Mouse (Mus musculus): ENCODE measurements at regions not wholly inside any gene's neighbourhood (a gene's known extent, or its start where the extent isn't known, plus 50 kb on each side); places are given as distances from the start of the nearest gene placed in this dataset.
"Not testable (repeated sequence)": the region's sequence is repeated elsewhere in the genome, so short reads cannot be mapped to it uniquely, and the experiment has no call there.

DNA sequence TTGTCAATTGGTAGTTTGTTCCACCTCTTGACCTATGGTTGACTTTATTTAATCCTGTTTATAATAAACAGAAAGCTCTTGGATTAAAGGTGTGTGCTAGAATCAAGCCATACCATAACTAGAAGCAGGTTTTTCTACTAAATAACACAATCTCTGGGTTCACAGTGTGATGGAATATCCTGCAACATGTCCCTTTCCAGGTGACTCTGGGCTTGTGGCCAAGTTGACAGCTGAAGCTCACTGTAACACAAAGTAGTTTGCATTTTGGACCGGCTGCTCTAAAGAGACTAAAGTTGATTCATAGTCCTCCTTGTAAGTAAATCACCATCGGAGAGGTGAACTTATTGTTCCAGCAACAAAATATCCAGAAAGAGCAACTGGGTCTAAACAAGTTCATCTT, 149.3 kb upstream of the Kctd3 start:
- DNase-seq (ENCODE audit: low spot score), result no peak

DNA sequence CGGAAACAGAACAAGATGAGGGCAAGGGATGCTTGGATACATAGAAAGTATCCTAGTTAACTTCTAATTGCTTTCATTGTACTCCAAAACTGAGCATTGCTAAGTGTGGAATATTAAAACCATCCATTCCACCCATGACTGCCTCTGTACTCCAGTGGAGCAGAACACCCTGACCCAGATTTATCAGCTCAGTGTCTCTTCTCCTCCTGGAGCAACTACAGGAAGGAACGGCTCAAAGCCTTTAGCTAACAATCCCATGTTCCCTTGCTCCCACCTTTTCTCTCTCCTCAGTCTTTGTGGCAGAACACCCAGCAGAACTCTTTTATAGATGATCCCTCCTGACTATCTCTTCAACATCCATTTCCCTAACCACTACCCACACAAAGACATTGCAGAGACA, 146.7 kb upstream of the Kctd3 start:
- no peak for DNase-seq (ENCODE audit: low spot score)

More for the DNA sequence above, 149.3 kb upstream of the Kctd3 start:
- intact Hi-C loops (cut with DNase I), result no loop called here

DNA sequence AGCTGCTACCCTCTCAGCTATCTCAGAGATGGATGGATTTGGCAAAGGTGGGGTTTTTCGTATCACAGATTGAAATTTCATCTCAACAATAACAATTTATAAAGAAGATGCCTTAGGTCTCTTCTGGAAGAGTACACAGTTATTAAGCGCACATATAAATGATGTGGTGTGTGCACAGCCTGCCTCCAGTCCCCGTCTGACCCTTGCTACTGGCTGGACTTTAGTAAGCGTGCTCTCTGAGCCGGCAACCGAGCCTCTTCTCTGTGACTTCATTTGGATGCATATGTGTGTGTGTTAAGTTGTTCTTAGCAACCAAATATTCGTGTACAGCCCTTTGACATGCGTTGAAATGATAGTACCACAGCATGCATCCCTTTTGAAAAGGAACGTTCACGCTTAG, 145.5 kb upstream of the Kctd3 start:
- intact Hi-C loops (cut with DNase I), result no loop called here
- no peak for DNase-seq (ENCODE audit: low spot score)

More for the DNA sequence above, 146.7 kb upstream of the Kctd3 start:
- intact Hi-C loops (cut with DNase I), result no loop called here

DNA sequence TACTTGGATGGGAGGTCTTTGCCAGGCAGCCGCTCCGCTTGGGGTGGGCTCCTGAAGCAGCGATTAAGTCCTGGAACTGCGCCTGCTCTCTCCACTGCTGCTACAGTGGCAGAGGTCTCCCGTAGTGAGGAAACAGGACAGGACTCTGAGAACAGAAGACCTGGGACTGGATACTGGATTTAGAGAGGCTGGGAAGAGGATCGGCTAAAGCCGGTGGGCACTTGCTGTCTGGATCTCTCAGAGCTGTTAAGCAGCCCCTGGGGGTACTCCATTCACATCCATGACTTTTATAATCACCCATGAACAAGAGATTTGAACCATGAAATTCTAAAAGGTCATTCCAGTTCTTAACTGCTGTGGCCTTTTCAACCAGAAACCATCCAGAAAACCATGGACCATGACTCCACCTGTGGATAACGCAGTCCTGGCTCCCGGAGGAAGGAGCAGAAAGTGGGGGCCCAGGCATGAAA, 135.4 kb upstream of the Kctd3 start:
- DNase-seq (ENCODE audit: low spot score), result no peak
- intact Hi-C loops (cut with DNase I), result no loop called here

DNA sequence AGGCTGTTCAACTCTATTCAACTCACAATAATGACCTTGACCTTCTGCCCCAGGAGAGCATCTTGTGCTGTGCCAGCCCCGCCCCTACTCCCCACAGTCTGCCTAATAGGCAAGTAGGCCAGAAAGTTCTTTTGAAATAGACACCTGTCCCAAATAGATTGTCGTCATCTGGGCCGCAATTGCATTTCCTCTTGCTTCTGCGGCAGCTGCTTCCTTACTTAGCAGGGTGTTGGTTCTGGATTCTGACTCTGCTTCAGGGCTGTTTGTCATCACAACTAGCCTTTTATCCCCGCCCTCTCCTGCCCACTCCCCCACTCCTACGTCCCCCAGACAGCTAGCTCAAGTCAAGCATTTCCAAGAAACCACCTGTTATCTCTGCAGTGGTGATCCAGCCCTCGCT, 134.9 kb upstream of the Kctd3 start:
- DNase-seq (ENCODE audit: low spot score), result no peak
- intact Hi-C loops (cut with DNase I), result no loop called here

DNA sequence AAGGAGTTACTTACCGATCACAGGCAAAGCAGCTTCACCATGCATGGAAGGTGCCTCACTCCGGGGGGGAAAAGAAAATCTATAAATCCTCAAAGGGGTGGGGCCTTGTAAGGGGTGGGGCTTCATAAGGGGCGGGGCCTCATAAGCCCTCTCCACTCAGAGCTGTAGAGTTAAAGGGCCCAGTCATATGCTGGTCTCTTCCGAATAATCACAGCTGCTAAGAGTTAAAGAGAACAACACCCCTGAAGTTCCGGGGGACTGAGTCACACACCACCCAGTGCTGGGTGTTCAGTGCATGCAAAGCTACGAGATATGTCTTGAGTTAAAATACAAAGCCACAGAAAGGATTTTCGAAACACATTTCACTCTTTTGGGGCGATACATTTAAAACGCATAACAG, 134.1 kb upstream of the Kctd3 start:
- intact Hi-C loops (cut with DNase I), result no loop called here
- DNase-seq (ENCODE audit: low spot score), result no peak

DNA sequence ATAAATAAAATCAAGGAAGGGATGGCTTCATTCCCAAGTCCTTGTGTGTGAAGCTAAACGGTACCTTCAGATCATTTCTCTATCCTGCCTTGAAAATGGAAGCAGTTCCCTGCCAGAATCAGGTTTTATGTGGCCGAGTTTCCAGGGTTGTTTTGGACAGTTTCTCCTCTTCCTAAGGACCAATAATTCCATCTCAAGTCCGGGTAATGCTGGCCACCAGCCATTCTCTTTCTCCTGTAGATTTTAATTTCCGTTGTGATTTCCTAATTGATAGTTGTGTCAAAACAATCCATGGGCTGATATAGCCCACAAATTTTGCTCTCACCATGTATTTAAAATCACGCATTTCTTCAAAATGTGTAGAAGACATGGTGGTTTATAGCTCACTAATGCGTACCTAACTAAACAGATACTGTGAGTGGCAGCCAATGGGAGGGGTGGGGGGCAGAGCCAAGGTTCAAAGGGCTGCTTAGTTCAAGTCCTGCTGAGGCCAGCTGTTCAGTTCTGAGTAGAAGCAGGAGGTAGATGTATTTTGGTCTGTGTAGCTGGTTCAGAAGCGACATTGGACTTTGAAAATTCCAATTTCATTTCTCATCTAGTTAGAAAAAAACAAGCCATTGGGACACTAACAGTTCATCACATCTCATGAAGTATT, 129.2 kb upstream of the Kctd3 start:
- no peak for DNase-seq (ENCODE audit: low spot score)
- intact Hi-C loops (cut with DNase I), result no loop called here

DNA sequence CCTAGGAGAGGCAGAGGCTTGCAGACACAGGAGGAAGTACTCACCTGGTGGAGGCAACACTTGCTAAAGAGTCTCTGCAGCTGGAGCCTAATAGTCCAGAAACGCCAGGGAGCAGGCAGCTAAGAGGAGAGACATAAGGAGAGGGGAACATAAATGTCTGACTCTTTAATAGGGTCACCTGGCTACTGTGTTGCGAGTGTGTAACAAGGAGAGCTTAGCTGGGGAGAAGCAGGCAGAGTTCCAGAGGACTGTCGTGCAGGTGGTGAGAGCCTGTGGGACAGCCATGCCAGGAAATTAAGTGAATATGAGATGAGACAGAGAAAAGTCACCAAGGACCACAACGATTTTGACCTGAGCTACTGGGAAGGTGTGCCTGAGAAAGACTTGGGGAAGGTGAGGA, 128.2 kb upstream of the Kctd3 start:
- DNase-seq (ENCODE audit: low spot score), result no peak
- intact Hi-C loops (cut with DNase I), result no loop called here

DNA sequence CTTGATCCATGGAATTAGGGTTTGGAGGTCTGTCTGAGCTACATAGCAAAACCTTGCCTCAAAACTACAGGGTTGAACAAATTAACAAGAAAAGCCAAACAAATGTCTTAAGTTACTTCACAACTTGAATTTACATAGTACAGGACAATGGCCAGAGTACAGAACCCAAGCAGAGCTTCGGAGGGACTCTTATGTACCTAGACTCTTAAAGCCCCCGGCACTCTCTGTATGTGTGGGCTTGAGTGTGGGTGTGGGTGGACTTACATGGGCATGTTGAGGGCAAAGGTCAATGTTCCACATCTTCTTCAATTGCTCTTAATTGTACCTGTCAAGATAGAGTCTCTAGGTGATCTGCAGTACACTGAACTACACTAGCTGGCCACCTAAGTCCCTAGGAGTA, 121.1 kb upstream of the Kctd3 start:
- DNase-seq (ENCODE audit: low spot score), result no peak
- intact Hi-C loops (cut with DNase I), result no loop called here

DNA sequence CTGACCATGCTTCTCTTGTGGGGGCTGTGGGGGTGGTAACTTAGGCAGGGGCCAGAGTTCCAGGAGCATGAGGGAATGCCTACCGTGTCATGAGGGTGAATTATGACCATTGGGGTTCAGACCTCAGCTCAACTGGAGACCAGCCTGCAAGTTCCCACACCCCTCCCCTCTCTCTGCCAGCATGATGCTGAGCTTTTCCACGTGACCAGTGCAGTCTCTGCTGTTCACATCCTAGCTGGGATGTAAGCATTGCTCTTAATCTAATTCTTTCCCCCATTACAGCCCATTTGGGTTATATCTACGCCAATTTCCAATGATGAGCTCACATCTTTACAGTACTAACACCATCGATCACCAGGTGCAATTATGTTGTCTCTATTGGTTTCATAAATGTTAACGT, 120.6 kb upstream of the Kctd3 start:
- DNase-seq (ENCODE audit: low spot score); intact Hi-C loops (cut with DNase I): not testable (repeated sequence)

DNA sequence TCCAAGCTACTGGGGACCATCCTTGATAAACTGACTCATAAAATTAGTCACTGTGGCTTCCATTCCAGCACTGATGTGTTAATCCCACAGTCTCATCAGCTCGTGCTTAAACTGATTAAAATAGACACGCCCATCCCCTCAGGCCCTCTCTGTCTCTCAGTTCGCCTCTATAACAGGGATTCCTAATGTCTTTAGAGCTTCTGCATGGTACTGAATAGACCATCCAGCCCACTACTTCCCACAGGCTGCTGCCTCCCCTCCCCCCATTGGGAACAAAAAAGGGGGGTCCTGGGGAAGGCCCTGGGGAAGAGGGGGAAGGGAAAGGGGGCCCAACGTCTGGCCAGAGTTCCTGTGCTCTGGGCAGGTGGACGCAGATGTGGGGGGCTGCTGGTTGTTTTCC, 119.7 kb upstream of the Kctd3 start:
- DNase-seq (ENCODE audit: low spot score), result no peak
- intact Hi-C loops (cut with DNase I), result no loop called here

DNA sequence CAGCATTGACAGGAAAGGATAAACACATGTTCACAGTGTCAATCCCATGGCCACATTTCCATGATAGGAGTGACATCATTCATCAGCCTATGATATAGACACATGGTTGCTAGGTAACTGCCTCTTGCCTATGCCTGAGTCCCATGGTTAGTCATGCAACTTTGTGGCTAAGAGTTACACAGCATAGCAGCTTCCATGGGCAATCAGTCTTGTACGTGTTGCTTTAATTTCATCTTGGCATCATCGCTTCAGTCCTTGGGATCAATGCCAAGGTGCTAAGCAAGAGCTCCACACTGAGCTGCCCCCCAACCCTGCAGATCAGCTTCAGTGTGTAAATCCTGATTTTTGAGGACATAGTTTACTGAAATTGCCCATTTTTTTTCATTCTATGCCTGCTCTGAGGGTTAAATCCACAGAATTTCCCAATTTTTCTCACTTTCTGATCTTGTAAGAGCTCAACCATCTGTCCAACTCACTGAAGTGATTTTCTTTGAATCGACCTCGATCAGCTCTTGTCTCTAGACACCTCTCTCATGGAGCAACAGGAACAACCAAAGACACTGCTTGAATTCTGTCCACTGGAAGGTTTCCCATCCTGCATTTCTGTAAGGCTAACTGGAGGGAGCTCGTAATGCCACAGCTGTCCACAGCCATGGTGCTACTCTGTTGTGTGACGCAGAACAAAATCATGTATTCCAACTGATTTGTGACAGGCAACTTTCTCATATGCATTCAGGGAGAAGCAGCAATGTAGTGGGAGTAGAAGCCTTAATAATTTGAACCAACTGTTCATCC, 112.5 kb upstream of the Kctd3 start:
- DNase-seq (ENCODE audit: low spot score), result no peak
- intact Hi-C loops (cut with DNase I), result no loop called here

DNA sequence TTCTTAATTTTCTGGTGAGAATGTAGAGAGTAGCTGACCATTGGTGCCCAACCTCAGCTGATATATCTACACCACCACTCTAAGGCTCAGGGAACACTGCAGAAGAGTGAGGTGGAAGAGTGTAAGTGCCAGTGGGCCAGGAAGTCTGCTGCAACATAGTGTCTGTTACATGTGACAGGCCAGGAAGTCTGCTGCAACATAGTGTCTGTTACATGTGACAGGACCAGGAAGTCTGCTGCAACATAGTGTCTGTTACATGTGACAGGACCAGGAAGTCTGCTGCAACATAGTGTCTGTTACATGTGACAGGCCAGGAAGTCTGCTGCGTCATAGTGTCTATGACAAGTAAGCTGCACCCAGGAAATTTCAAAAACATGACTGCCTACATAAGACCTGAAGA, 111.4 kb upstream of the Kctd3 start:
- DNase-seq (ENCODE audit: low spot score); intact Hi-C loops (cut with DNase I): not testable (repeated sequence)

DNA sequence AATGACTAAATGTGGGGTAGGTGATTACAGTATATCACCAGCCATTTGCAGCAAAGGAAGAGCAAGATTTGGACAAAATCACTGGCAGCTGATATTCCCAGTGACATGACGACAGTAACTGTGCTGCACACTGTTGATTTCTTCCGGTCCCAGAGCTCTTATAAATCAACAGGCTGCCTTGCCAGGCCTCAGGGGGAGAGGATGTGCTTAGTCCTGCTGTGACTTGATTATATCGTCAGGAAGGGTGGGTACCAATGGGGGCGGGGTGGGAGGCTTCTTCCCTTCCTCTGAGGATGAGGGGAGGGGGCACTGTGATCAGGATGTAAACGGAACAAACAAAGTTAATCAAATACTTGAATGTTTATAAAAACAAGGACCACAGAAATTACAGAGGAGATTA, 110.9 kb upstream of the Kctd3 start:
- intact Hi-C loops (cut with DNase I), result no loop called here
- no peak for DNase-seq (ENCODE audit: low spot score)

DNA sequence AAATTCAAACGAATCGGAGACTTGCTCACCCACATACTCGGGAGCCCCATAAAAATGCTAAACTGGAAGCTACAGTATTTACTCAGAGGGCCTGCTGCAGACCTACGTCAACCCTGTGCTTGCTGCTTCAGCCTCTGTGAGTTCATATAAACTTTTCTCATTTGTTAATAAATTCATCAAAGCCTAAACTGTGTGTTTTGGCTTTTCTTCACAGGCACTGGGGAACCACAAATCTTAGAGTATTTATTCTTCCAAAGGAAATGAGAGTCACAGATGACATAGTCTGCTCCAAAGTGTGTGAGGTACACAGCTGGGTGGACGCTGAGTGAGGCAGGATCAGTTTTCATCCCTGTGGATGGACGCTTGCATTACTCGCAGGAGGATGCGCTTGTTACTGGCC, 108.3 kb upstream of the Kctd3 start:
- no peak for DNase-seq (ENCODE audit: low spot score)
- intact Hi-C loops (cut with DNase I), result no loop called here

DNA sequence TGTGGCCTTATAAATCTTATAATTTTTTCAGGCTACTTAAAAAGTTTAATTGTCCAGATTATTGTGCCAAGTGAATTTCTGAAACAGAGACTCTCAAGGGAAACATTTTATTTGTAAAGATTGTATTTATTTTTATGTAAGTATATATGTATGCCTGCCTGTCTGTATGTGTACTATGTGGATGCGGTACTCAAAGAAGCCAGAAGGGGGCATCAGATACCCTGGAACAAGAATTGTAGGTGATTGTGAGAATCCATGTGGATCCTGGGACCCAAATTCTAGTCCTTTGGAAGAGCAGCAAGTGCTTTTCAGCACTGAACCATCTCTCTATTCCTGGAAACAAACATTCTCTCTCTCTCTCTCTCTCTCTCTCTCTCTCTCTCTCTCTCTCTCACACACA, 107.6 kb upstream of the Kctd3 start:
- intact Hi-C loops (cut with DNase I), result no loop called here
- no peak for DNase-seq (ENCODE audit: low spot score)

DNA sequence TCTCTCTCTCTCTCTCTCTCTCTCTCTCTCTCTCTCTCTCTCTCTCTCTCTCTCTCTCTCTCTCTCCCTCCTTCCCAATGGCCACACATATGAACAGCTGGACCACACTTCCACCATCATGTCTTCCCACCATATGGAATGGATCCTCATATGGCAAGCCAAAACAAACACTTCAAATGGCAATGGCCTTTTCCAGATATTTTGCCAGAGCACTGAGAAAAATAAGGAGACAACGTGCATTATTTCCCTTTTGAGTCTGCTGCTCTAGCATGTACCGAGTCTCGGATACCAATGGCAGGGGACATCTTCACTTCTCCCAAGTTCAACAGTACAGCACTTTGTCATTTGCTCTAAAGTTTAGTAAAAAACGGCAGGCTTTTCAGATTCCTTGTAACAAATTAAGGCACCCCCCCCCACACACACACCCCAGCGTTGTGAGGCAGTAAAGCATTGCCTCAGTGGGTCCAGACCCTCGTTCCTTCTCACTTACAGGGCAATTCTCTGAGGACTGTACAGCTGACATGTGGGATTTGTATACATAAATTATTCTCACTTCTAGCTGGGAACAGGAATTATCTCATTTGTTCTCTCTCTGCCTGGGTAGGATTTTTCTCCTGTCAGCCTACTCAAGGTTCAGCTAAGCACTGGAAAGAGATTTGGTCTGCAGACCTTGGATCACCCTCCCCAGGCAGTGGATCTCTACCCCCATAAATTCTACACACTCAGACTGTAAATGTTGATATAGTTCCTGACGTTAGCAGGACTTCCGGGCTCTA, 100.8 kb upstream of the Kctd3 start:
- intact Hi-C loops (cut with DNase I), result no loop called here
- DNase-seq (ENCODE audit: low spot score), result no peak

DNA sequence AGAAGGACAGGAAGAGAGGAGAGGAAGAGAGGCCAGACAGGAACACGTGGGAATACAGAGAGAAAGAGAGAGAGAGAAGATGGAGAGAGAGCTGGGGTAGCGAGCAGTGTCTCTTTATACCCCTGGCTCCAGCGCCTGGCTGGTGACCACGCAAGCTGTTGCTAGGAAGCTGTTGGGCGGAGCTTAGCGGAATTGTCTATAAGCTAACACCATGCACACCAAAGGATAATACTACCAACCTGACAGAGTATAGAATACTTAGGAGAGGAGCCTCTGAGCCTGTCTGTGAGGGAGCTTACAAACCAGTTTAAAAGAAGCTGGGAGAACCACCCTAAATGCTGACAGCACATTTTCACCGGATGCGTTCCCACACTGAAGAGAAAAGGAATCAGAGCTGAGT, 100.2 kb upstream of the Kctd3 start:
- DNase-seq (ENCODE audit: low spot score), result no peak
- intact Hi-C loops (cut with DNase I), result no loop called here

DNA sequence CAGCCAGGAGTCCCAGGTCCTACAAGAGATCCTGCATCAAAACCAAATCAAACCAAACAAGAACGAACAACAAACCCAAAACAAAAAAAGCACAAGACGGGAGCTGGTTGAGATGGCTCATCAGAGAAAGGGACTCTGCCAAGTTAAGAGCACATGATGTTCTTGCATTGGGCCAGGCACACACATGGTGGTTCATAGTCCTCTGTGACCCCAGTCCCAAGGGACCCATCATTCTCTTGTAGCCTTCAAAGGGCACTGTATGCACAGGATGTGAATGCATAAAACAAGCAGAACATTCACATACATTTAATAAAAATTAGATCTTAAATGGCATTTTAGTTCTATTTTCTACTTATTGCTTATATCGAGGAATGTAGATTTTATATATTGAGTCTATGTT, 99.5 kb upstream of the Kctd3 start:
- intact Hi-C loops (cut with DNase I), result no loop called here
- no peak for DNase-seq (ENCODE audit: low spot score)

DNA sequence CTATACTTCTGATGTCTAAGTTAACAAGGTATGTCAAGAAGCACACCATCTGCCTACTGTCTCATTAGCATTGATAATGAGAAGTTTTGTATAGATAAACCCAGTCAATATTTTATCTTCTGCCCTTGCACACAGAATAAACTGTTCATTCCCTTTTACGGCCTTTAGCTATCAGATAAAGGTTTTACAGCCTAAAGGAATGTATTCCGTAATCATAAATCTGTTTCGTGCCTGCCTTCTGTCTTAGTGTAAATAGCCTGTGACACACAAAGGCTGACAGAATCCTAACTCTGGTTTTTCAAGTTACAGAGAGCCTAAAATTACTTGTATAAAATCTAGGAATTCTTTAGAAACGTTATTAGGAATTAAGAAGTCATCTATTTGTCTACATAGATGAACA, 97.6 kb upstream of the Kctd3 start:
- no peak for DNase-seq (ENCODE audit: low spot score)
- intact Hi-C loops (cut with DNase I), result no loop called here

DNA sequence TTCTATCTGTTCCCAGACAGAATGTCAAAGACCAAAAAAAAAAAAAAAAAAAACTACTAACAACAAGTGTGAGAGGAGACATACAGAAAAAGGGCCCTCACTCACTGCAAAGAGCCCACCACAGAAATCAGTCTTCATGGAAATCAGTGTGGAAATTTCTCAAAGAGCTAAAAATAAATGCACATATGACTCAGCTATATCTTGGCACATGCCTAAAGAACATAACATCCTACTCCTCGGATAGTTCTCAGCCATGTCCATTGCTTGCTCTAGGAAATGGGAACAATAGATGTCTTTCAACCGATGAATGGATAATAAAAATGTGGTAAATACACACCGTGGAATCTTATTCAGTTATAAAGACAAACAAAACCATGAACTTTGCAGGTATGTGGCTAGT, 95.1 kb upstream of the Kctd3 start:
- DNase-seq (ENCODE audit: low spot score), result no peak
- intact Hi-C loops (cut with DNase I), result no loop called here

Data from heart, postnatal 25 days (tissue).